Mouse (Mus musculus): ENCODE measurements around the gene Klhdc3.

The Klhdc3 gene

GRCm38 (mm10) chr17:46702100-46702499 is 21.4 kb upstream of the Klhdc3 start:
- ATAC-seq (ENCODE audit: low TSS enrichment): no peak

DNA sequence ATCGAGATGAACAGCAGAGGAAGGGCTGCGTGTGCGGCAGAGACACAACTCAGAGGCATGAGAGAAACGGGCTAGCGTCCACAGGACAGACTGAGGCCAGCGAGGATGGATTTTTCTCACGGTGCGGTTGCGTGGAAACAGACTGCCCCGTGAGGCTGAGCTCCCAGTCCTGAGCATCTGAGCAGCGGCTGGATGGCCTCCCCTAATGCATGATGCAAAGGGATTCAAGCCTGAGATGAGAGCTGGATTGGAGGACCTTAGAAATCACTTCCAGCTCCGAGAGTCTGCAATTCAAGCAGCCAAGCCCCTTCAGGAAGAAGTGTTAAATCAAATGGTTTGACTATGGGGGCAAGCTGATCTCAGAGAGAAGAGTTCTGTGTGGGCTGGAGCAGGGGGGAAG is 20.8 kb upstream of the Klhdc3 start:
- no peak for ATAC-seq (ENCODE audit: low TSS enrichment)

GRCm38 (mm10) chr17:46699912-46700311 is 19.2 kb upstream of the Klhdc3 start:
- no peak for ATAC-seq (ENCODE audit: low TSS enrichment)

DNA sequence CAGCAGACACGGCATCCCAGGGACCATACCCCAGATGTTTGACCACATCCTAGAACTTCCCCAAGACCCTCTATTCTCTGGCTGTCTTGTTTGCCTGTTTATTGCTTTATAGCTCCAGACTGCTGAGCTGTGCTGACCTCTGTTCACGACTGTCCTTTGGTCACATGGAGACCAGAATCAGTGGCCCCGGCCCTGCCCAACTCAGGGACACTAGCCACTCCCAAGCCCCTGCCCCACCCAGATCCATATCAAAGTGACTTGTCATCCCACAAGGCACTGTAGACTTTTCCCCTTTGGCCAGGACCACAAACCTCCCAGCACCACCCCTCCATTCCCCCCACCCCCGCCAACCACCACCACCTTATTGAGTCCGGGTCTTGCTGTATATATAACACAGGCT is 18.5 kb upstream of the Klhdc3 start:
- ATAC-seq (ENCODE audit: low TSS enrichment): no peak

DNA sequence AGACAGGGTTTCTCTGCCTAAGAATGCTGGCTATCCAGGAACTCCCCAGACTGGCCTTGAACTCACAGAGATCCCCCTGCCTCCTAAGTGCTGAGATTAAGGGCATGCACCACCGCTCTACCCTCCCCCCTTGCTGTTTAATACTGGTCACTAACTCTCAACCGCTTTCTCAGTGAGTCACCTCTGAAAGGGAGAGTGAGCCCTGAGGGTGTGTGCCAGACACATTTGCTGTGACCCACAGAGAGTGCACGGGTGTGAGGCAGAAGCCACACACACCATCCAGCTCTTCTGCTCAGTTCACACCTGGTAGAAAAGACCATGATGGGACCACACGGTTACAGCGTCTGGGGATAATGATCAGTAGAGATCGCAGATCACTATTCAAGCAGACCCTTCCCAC is 17.8 kb upstream of the Klhdc3 start:
- ATAC-seq (ENCODE audit: low TSS enrichment): no peak

GRCm38 (mm10) chr17:46694517-46695063 is 13.9 kb upstream of the Klhdc3 start:
- no peak for ATAC-seq (ENCODE audit: low TSS enrichment)

DNA sequence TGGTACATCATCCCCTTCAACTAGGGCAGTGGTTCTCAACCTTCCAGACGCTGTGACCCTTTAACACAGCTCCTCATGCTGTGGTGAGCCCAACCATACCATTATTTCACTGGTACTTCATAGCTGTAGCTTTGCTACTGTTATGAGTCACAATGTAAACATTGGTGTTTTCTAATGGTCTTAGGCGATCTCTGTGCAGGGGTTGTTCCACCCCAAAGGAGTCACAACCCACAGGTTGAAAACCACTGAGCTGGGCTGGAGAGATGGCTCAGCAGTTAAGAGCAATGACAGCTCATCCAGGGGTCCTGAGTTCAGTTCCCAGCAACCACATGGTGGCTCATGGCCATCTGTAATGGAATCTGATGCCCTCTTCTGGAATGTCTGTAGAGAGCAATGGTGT is 10.7 kb upstream of the Klhdc3 start:
- ATAC-seq (ENCODE audit: low TSS enrichment): no peak

DNA sequence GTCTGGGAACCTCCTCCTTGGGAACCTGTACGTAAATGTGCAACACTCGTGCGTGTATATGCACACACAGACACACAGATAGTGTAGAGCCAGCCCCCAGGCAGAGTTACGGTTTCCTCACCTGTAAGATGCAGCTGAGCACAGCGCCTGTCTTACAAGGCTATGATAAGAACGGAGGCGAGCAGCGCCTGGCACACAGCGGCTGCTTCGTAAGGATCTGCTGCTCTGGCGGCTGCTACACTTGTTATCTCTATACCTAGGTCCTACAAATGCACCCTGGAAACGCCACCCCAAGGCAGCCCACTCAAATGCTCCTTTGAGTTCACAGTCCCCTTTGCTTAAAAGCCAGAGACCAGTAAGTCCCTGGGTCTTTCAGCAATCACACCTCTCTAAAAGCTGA is 10.0 kb upstream of the Klhdc3 start:
- ATAC-seq (ENCODE audit: low TSS enrichment): no peak

DNA sequence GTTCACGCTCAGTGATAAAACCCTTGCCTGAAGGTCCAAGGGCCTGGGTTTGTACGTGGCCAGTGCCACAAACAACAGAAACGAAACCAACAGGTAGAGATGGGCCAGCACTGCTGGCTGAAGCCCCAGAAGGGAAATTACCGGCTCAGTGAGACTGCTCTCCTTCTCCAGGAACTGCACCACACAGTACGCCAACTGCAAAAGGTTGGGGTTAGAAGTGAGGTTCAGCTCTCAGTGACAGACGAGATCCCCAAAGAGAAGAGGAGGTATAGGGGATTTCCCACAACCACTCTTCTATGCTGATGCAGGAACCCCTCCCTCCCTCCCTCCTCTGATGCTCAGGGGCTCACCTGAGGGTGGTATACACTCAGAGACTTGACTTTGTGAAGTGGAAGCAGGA is 5.2 kb upstream of the Klhdc3 start:
- ATAC-seq (ENCODE audit: low TSS enrichment): no peak

DNA sequence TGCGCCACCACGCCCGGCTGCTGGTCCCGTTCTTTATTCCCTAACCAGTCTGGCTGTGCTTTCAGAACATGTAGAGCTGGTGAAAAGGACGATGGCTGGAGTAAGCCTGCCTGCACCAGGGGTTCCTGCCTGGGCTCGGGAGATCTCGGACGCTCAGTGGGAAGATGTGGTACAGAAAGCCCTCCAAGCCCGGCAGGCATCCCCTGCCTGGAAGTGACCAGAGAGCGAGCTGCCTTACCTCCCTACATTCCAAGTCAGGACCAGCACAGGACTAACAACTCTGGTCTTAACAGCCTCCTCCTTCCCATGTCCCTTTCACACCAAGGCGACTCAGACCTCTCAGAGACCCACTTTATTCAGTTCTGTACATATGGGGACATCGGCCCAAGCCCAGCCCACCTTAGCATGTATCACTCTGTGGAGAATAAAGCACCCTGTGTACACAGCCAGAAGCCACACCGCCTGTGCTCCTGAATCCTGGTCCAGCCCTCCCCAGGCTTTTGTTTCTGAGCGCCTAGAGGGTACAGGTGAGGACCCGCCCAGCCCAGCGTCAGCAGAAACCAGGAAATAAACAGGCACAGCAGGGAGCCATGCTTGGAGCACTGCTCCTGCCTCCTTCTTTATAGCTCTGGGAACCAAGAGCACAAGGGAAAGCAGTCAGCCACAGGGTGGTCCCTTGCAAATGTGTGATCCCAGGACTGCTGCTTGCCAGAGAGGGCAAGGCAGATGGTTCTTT is 2.1 kb upstream of the Klhdc3 start:
- no peak for ATAC-seq (ENCODE audit: low TSS enrichment)

DNA sequence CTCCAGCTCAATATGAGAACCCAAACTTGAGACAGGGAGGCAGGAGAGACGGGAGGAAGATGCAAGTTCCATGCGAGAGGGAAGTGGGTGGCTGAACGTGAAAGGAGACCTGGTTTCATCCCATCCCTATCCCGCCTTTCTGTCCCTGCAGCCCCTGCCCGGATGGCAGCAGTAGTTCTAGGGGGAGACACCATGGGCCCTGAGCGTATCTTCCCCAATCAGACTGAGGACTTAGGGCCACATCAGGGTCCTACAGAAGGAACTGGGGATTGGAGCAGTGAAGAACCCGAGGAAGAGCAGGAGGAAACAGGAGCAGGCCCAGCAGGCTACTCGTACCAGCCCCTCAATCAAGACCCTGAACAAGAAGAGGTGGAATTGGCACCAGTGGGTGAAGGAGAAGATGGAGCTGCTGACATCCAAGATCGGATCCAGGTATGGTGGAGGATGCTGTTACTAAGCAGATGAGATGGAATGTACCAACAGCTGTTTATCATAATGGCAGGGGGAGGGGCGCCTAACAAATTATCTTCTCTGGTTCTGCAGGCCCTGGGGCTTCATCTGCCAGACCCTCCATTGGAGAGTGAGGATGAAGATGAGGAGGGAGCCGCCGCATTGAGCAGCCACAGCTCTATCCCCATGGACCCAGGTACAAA is 878 bp upstream of the Klhdc3 start:
- no peak; the same call in 1 of the 2 replicates for ATAC-seq (ENCODE audit: low TSS enrichment)

GRCm38 (mm10) chr17:46679843-46680759 is 613 bp downstream of the Klhdc3 start:
- ATAC-seq (ENCODE audit: low TSS enrichment): peak; percentile 3

- ATAC-seq (ENCODE audit: low TSS enrichment): no peak
These were observed 1.8 kb downstream of the Klhdc3 start for GRCm38 (mm10) chr17:46678911-46679310.

DNA sequence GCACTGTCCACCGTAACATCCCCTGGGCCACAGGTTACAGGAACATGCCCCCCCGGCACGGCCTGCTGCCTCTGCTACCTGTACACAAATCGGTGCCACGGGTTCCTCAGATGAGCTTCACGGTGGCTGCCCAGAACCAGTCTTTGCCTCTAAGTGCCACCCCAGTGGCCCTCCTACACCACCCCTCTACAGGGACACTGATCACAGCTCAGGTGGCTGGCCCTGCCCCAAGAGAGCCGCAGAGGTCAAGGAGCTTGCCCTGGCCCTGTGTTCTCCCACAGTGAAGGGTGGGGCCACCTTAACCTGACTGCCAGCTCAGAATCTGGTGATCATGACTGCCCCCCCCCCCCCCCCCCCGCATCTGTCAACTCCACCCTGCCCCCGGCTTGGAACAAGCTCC is 2.3 kb downstream of the Klhdc3 start, which contains the start of gene Mea1:
Gene Mea1, plus strand, starts transcription at position 378 of the 400 bp plus-strand sequence.
- ATAC-seq (ENCODE audit: low TSS enrichment): no peak

GRCm38 (mm10) chr17:46674530-46675283 is 6.0 kb downstream of the Klhdc3 start:
- peak; percentile 22; the same call in 1 of the 2 replicates for ATAC-seq (ENCODE audit: low TSS enrichment)

- ATAC-seq (ENCODE audit: low TSS enrichment): peak; percentile 97
These were observed 6.7 kb downstream of the Klhdc3 start, which contains the start of gene Rrp36 for GRCm38 (mm10) chr17:46673850-46674529. Gene Rrp36 (minus strand): TSS chr17:46674352.

DNA sequence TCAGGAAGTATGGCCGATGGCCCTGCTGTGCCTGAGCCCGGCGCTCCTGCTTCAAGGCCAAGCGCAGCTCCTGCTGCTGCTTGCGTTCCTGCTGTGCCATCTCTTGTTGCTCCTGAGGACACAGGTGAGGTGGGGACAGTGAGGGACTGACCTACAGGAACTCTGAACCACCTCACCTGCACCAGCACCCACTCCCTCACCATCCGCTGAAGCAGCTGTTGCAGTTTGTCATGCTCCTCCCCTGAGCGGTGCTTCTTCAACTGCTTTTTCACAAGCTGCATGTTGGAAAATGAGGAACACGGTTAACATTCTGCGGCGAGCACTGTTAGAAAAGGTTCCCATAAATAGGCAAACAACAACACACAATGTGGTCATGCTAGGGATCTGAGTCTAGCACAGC is 10.8 kb downstream of the Klhdc3 start:
- no peak for ATAC-seq (ENCODE audit: low TSS enrichment)

DNA sequence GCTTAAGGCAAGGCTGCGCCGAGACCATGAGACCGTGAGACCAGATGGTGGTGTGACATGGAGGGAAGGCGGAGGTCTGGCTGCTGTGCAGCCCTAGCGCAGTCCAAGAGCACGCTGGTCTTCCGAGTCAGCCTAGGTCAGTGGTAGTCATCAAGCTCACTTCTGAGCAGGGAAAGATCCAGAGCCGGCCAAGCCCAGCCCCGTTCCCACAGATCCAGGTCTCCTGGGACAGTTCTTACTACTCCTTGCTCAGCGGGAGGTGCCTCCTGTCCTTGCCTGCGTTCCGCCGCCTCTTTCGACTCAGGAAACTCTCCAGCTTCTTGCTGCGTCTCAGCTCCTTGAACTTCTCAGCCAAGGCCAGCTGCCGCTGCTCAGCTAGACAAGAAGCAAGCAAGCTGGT is 13.0 kb downstream of the Klhdc3 start:
- no peak for ATAC-seq (ENCODE audit: low TSS enrichment)

DNA sequence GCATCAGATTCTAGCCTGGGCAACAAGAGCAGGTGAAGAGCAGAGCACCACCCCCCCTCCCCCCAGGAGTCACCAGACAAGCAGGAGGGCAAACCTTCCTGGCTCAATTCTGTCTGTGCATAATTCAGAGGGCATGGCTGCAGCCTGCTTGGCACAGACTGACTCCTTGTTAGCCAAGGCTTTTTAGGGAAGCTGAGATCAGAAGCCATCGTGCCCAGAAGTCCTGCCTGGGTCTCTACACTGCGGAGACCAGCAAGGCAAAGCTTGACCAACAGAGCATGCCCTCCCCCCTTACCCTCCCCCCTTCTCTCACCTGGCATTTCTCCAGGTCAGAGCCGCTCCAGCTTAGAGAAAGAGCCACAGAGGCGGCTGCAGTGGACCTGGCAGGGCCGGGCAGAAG is 18.0 kb downstream of the Klhdc3 start:
- no peak for ATAC-seq (ENCODE audit: low TSS enrichment)

- no peak for ATAC-seq (ENCODE audit: low TSS enrichment)
These were observed 18.7 kb downstream of the Klhdc3 start for GRCm38 (mm10) chr17:46661981-46662380.

DNA sequence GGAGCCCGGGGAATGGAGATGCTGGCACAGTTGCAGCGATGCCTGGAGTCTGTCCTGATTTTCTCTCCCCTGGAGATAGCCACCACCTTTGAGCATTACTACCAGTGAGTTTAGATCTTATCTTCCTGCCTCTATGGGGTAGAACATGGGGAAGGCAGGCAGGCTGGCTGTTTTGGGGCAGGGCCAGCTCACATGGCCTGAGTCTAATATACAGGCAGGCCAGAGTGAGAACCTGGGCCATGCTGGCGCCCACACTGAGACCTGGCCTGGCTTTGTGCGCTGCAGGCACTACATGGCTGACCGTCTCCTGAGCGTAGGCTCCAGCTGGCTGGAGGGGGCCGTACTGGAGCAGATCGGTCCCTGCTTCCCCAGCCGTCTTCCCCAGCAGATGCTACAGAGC is 19.4 kb downstream of the Klhdc3 start:
- no peak for ATAC-seq (ENCODE audit: low TSS enrichment)
